Mouse (Mus musculus) hindbrain, embryonic 12.5 days (tissue): Measurements from ENCODE around the gene Mycbp2. TPM values are rescaled to one million over a fixed set of nuclear protein-coding genes. Genes with fewer than 3 reads are reported as not detected.

Source experiments
- polyA plus RNA-seq: library from polyadenylated mRNA; unstranded; fragments of >200 nt; fragmentation: Nextera tagmentation; extraction: Ambion mirVana; gene quantifications from 2 replicates; pipeline ENCODE4 v1.2.1, GENCODE M21; 2016

The Mycbp2 gene
- polyA plus RNA-seq, 1 experiment from 2014 or later: 44.3 TPM

Other genes starting within 250 kb of the Mycbp2 start
- 32.4 and 34.5 TPM in 2 replicates for gene Fbxl3, start 247.2 kb downstream of the Mycbp2 start, polyA plus RNA-seq
- gene Scel, start 166.5 kb upstream of the Mycbp2 start, polyA plus RNA-seq: 0.12 and 0.21 TPM in 2 replicates